Mouse (Mus musculus): ENCODE data around the gene Kmt2d. TPM values are rescaled to one million over a fixed set of nuclear protein-coding genes. Genes with fewer than 3 reads are reported as not detected.
A peak's percentile ranks its signal among the peaks of the same experiment; 100 is the strongest.

Kmt2d gene
- total and polyA plus RNA-seq, 2 experiments from 2014 or later: 6.0 to 31.6 TPM

DNA sequence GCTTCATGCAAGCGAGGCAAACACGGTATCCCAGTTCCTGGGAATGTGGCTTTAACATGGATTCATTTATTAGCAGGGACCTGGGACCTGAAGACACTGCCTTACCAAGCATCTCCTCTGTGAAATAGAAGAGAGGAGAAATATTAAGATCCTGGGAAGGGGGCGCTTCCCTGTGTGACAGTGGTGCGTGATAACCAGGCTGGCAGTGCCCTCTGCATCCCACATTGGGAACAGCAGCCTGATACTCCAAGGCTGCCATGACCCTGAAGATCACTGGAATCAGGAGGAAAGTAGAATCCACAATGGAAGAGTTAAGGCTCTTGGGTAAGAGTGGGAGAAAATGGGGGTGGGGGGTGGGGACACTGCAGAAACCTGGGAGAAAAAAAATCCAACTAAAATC is 83.1 kb downstream of the Kmt2d start:
- no peak overlapping the region for H3K4me3 ChIP-seq (ENCODE audit: low read depth, low read length)
- ATAC-seq (ENCODE audit: insufficient read depth, low read depth) (no peak), DNase-seq (ENCODE audit: low spot score) (no peak)
- WGBS: 33% methylated on average over 4 of the region's 4 CpGs
- H3K9ac ChIP-seq (replicated peaks; ENCODE audit: low read depth, low read length): no peak overlapping the region
- H3K9me3 ChIP-seq (replicated peaks; ENCODE audit: control insufficient read depth, low read length): no peaks in the 10 kb centered on the region
- no peaks in the 10 kb centered on the region for H3K36me3 ChIP-seq (replicated peaks; ENCODE audit: control insufficient read depth, insufficient read depth, low read length)
- peaks cover 16% of the 10 kb centered on the region for H3K4me1 ChIP-seq (ENCODE audit: control insufficient read depth, insufficient read depth)
- TF ChIP-seq CTCF (IDR thresholded peaks at IDR 0.05; ENCODE audit: low read depth) (peak; percentile 61), EP300 (IDR thresholded peaks at IDR 0.05; ENCODE audit: low read depth) (no peak)
- peaks cover 62% of the 10 kb centered on the region for H3K27me3 ChIP-seq (ENCODE audit: control insufficient read depth, insufficient read depth, low read length)
- no peak overlapping the region for H3K27ac ChIP-seq (ENCODE audit: low read depth)
- H3K4me2 ChIP-seq (ENCODE audit: low read depth, low read length): no peak overlapping the region

DNA sequence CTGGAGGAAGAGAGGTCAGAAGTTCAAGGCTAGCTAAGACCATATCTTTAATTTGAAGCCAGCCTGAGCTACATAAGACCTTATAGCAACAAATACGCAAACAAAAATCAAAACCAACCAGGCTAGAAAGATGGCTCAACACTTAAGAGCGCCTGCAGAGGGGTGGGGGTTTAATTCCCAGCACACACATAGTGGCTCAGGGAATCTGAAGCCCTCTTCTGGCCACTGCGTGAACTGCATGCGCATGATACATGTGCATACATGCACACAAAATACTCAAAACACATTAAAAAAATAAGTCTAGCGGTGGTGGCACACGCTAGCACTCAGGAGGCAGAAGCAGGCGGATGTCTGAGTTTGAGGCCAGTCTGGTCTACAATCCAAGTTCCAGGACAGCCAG is 85.3 kb downstream of the Kmt2d start:
- peaks cover 56% of the 10 kb centered on the region for H3K27me3 ChIP-seq (ENCODE audit: control insufficient read depth, insufficient read depth, low read length)
- 38% methylated on average over 7 of the region's 7 CpGs for WGBS
- TF ChIP-seq CTCF (IDR thresholded peaks at IDR 0.05; ENCODE audit: low read depth) (peak; percentile 26), EP300 (IDR thresholded peaks at IDR 0.05; ENCODE audit: low read depth) (no peak)

More for the DNA sequence above, 85.3 kb downstream of the Kmt2d start:
- Histone ChIP-seq H3K4me3 (ENCODE audit: low read depth, low read length) (no peak overlapping the region), H3K4me1 (ENCODE audit: control insufficient read depth, insufficient read depth) (peaks cover 6% of the 10 kb centered on the region; the same call in 1 of the 2 replicates), H3K4me2 (ENCODE audit: low read depth, low read length) (no peak overlapping the region), H3K36me3 (replicated peaks; ENCODE audit: control insufficient read depth, insufficient read depth, low read length) (no peaks in the 10 kb centered on the region), H3K9me3 (replicated peaks; ENCODE audit: control insufficient read depth, low read length) (no peaks in the 10 kb centered on the region), H3K9ac (replicated peaks; ENCODE audit: low read depth, low read length) (no peak overlapping the region), H3K27ac (ENCODE audit: low read depth) (no peak overlapping the region)
- ATAC-seq (ENCODE audit: insufficient read depth, low read depth) (no peak), DNase-seq (ENCODE audit: low spot score) (no peak)

Other genes starting within 250 kb of the Kmt2d start
- 15.6 and 19.4 TPM in 2 replicates for gene Cacnb3, start 240.4 kb downstream of the Kmt2d start, total RNA-seq (2014; rRNA removed; ENCODE audit: low replicate concordance)
- gene Cacnb3, start 240.4 kb downstream of the Kmt2d start, polyA plus RNA-seq (2015; fragmentation: Nextera tagmentation; extraction: Ambion mirVana): 5.7 and 6.1 TPM in 2 replicates
- gene Ddx23, start 208.3 kb downstream of the Kmt2d start, total RNA-seq (2014; rRNA removed; ENCODE audit: low replicate concordance): 25.1 and 32.7 TPM in 2 replicates
- 11.8 and 12.9 TPM in 2 replicates for gene Ddx23, start 208.3 kb downstream of the Kmt2d start, polyA plus RNA-seq (2015; fragmentation: Nextera tagmentation; extraction: Ambion mirVana)
- 7.1 and 13.0 TPM in 2 replicates for gene Rnd1, start 193.7 kb downstream of the Kmt2d start, total RNA-seq (2014; rRNA removed; ENCODE audit: low replicate concordance)
- gene Rnd1, start 193.7 kb downstream of the Kmt2d start, polyA plus RNA-seq (2015; fragmentation: Nextera tagmentation; extraction: Ambion mirVana): 1.0 and 1.1 TPM in 2 replicates
- gene Ccdc65, start 163.0 kb downstream of the Kmt2d start, total RNA-seq (2014; rRNA removed; ENCODE audit: low replicate concordance): 0.77 TPM in 1 of 2 replicates, not detected in the other
- 0.25 and 0.86 TPM in 2 replicates for gene Ccdc65, start 163.0 kb downstream of the Kmt2d start, polyA plus RNA-seq (2015; fragmentation: Nextera tagmentation; extraction: Ambion mirVana)
- 4.3 and 26.7 TPM in 2 replicates for gene Fkbp11, start 143.0 kb downstream of the Kmt2d start, total RNA-seq (2014; rRNA removed; ENCODE audit: low replicate concordance)
- gene Fkbp11, start 143.0 kb downstream of the Kmt2d start, polyA plus RNA-seq (2015; fragmentation: Nextera tagmentation; extraction: Ambion mirVana): 21.7 and 22.0 TPM in 2 replicates
- 27.6 and 28.7 TPM in 2 replicates for gene Arf3, start 108.0 kb downstream of the Kmt2d start, total RNA-seq (2014; rRNA removed; ENCODE audit: low replicate concordance)
- gene Arf3, start 108.0 kb downstream of the Kmt2d start, polyA plus RNA-seq (2015; fragmentation: Nextera tagmentation; extraction: Ambion mirVana): 15.9 and 17.3 TPM in 2 replicates
- not detected in 2 replicates for gene Wnt10b, start 93.1 kb downstream of the Kmt2d start, total RNA-seq (2014; rRNA removed; ENCODE audit: low replicate concordance)
- 0.07 TPM in 1 of 2 replicates, not detected in the other for gene Wnt10b, start 93.1 kb downstream of the Kmt2d start, polyA plus RNA-seq (2015; fragmentation: Nextera tagmentation; extraction: Ambion mirVana)
- gene Wnt1, start 81.3 kb downstream of the Kmt2d start, total RNA-seq (2014; rRNA removed; ENCODE audit: low replicate concordance): not detected in 2 replicates
- not detected in 2 replicates for gene Wnt1, start 81.3 kb downstream of the Kmt2d start, polyA plus RNA-seq (2015; fragmentation: Nextera tagmentation; extraction: Ambion mirVana)
- 1.4 and 1.9 TPM in 2 replicates for gene Ddn, start 61.7 kb downstream of the Kmt2d start, total RNA-seq (2014; rRNA removed; ENCODE audit: low replicate concordance)
- gene Ddn, start 61.7 kb downstream of the Kmt2d start, polyA plus RNA-seq (2015; fragmentation: Nextera tagmentation; extraction: Ambion mirVana): 0.11 TPM in 2 replicates
- 115 and 134 TPM in 2 replicates for gene Prkag1, start 39.7 kb downstream of the Kmt2d start, total RNA-seq (2014; rRNA removed; ENCODE audit: low replicate concordance)
- gene Prkag1, start 39.7 kb downstream of the Kmt2d start, polyA plus RNA-seq (2015; fragmentation: Nextera tagmentation; extraction: Ambion mirVana): 113 and 114 TPM in 2 replicates
- 7.5 and 12.6 TPM in 2 replicates for gene Rhebl1, start 23.3 kb upstream of the Kmt2d start, total RNA-seq (2014; rRNA removed; ENCODE audit: low replicate concordance)
- 4.0 and 4.1 TPM in 2 replicates for gene Rhebl1, start 23.3 kb upstream of the Kmt2d start, polyA plus RNA-seq (2015; fragmentation: Nextera tagmentation; extraction: Ambion mirVana)
- gene Dhh, start 27.3 kb upstream of the Kmt2d start, total RNA-seq (2014; rRNA removed; ENCODE audit: low replicate concordance): 4.4 and 4.8 TPM in 2 replicates
- gene Dhh, start 27.3 kb upstream of the Kmt2d start, polyA plus RNA-seq (2015; fragmentation: Nextera tagmentation; extraction: Ambion mirVana): 1.7 TPM in 2 replicates
- 25.5 and 28.2 TPM in 2 replicates for gene Lmbr1l, start 47.0 kb upstream of the Kmt2d start, total RNA-seq (2014; rRNA removed; ENCODE audit: low replicate concordance)
- gene Lmbr1l, start 47.0 kb upstream of the Kmt2d start, polyA plus RNA-seq (2015; fragmentation: Nextera tagmentation; extraction: Ambion mirVana): 8.0 and 9.6 TPM in 2 replicates
- 2,330 and 2,912 TPM in 2 replicates for gene Tuba1b, start 63.4 kb upstream of the Kmt2d start, total RNA-seq (2014; rRNA removed; ENCODE audit: low replicate concordance)
- 608 and 611 TPM in 2 replicates for gene Tuba1b, start 63.4 kb upstream of the Kmt2d start, polyA plus RNA-seq (2015; fragmentation: Nextera tagmentation; extraction: Ambion mirVana)
- gene Gm49450, start 82.3 kb upstream of the Kmt2d start, total RNA-seq (2014; rRNA removed; ENCODE audit: low replicate concordance): 78.3 and 158 TPM in 2 replicates
- not detected in 2 replicates for gene Gm49450, start 82.3 kb upstream of the Kmt2d start, polyA plus RNA-seq (2015; fragmentation: Nextera tagmentation; extraction: Ambion mirVana)
- 1,016 and 1,136 TPM in 2 replicates for gene Tuba1a, start 82.5 kb upstream of the Kmt2d start, total RNA-seq (2014; rRNA removed; ENCODE audit: low replicate concordance)
- 404 and 408 TPM in 2 replicates for gene Tuba1a, start 82.5 kb upstream of the Kmt2d start, polyA plus RNA-seq (2015; fragmentation: Nextera tagmentation; extraction: Ambion mirVana)
- 309 and 399 TPM in 2 replicates for gene Tuba1c, start 158.7 kb upstream of the Kmt2d start, total RNA-seq (2014; rRNA removed; ENCODE audit: low replicate concordance)
- gene Tuba1c, start 158.7 kb upstream of the Kmt2d start, polyA plus RNA-seq (2015; fragmentation: Nextera tagmentation; extraction: Ambion mirVana): 73.8 and 97.1 TPM in 2 replicates
- gene Prph, start 184.0 kb upstream of the Kmt2d start, total RNA-seq (2014; rRNA removed; ENCODE audit: low replicate concordance): 2.0 TPM in 1 of 2 replicates, not detected in the other
- 0.07 and 0.84 TPM in 2 replicates for gene Prph, start 184.0 kb upstream of the Kmt2d start, polyA plus RNA-seq (2015; fragmentation: Nextera tagmentation; extraction: Ambion mirVana)
- gene Troap, start 203.4 kb upstream of the Kmt2d start, total RNA-seq (2014; rRNA removed; ENCODE audit: low replicate concordance): 16.2 and 19.1 TPM in 2 replicates
- gene Troap, start 203.4 kb upstream of the Kmt2d start, polyA plus RNA-seq (2015; fragmentation: Nextera tagmentation; extraction: Ambion mirVana): 7.0 and 8.1 TPM in 2 replicates
- gene C1ql4, start 216.6 kb upstream of the Kmt2d start, total RNA-seq (2014; rRNA removed; ENCODE audit: low replicate concordance): not detected in 2 replicates
- gene C1ql4, start 216.6 kb upstream of the Kmt2d start, polyA plus RNA-seq (2015; fragmentation: Nextera tagmentation; extraction: Ambion mirVana): 0.20 TPM in 1 of 2 replicates, not detected in the other
- 2.3 TPM in 1 of 2 replicates, not detected in the other for gene Dnajc22, start 222.0 kb upstream of the Kmt2d start, total RNA-seq (2014; rRNA removed; ENCODE audit: low replicate concordance)
- 0.29 and 0.61 TPM in 2 replicates for gene Dnajc22, start 222.0 kb upstream of the Kmt2d start, polyA plus RNA-seq (2015; fragmentation: Nextera tagmentation; extraction: Ambion mirVana)